Mouse (Mus musculus): Measurements from ENCODE around the gene Ing1.

Ing1 gene

GRCm38 (mm10) chr8:11552390-11552789, 3.0 kb upstream of the Ing1 start:
- peak; percentile 72 for DNase-seq

- peak; percentile 100 for DNase-seq
Observed at GRCm38 (mm10) chr8:11555720-11556591, 585 bp downstream of the Ing1 start.

GRCm38 (mm10) chr8:11556691-11557423, 1.5 kb downstream of the Ing1 start:
- DNase-seq = peak; percentile 97

GRCm38 (mm10) chr8:11557424-11557767, 2.0 kb downstream of the Ing1 start:
- DNase-seq = no peak

- DNase-seq = peak; percentile 100
Observed at GRCm38 (mm10) chr8:11557768-11558629, 2.6 kb downstream of the Ing1 start.

GRCm38 (mm10) chr8:11559511-11559910, 4.1 kb downstream of the Ing1 start:
- peak; percentile 86 for DNase-seq

- DNase-seq = peak; percentile 78
Observed at GRCm38 (mm10) chr8:11560220-11560619, 4.8 kb downstream of the Ing1 start.

GRCm38 (mm10) chr8:11564236-11564635, 8.9 kb downstream of the Ing1 start:
- peak; percentile 70 for DNase-seq

GRCm38 (mm10) chr8:11564721-11565120, 9.3 kb downstream of the Ing1 start:
- DNase-seq = peak; percentile 85

GRCm38 (mm10) chr8:11568193-11568592, 12.8 kb downstream of the Ing1 start:
- peak; percentile 57 for DNase-seq

- DNase-seq = peak; percentile 86
Observed at GRCm38 (mm10) chr8:11569260-11570097, 14.1 kb downstream of the Ing1 start.

- no peak for DNase-seq
Observed at GRCm38 (mm10) chr8:11570742-11571141, 15.4 kb downstream of the Ing1 start.

- peak; percentile 73 for DNase-seq
Observed at GRCm38 (mm10) chr8:11571950-11572349, 16.6 kb downstream of the Ing1 start.

GRCm38 (mm10) chr8:11572428-11572827, 17.1 kb downstream of the Ing1 start:
- peak; percentile 61 for DNase-seq

GRCm38 (mm10) chr8:11574911-11575603, 19.7 kb downstream of the Ing1 start:
- peak; percentile 88 for DNase-seq

- DNase-seq = peak; percentile 92
Observed at GRCm38 (mm10) chr8:11575604-11576384, 20.4 kb downstream of the Ing1 start.

- peak; percentile 85 for DNase-seq
Observed at GRCm38 (mm10) chr8:11585513-11586373, 30.4 kb downstream of the Ing1 start.

- no peak for DNase-seq
Observed at GRCm38 (mm10) chr8:11586374-11586745, 31.0 kb downstream of the Ing1 start.

GRCm38 (mm10) chr8:11591837-11592236, 36.5 kb downstream of the Ing1 start:
- DNase-seq = no peak

GRCm38 (mm10) chr8:11592296-11592695, 36.9 kb downstream of the Ing1 start:
- DNase-seq = no peak
